Mouse (Mus musculus) hindbrain, embryonic 15.5 days (tissue): ENCODE measurements at regions not wholly inside any gene's neighbourhood (a gene's known extent, or its start where the extent isn't known, plus 50 kb on each side); places are given as distances from the start of the nearest gene placed in this dataset.

Experiments
- ATAC-seq: fragments of 200-750 bp; cut with Nextera tagmentation; 2 replicates; pipeline ENCODE4 v1.8.0; 2017; ENCODE audit warnings: low read depth, moderate number of reproducible peaks, moderate TSS enrichment; ENCODE audit not compliant: low FRiP score
- H3K27ac ChIP-seq: fragments of 300-500 bp; sonication (generic); replicated peaks from 2 replicates; pipeline ENCODE4 v1.5.1; 2015; ENCODE audit warnings: mild to moderate bottlenecking, inconsistent platforms
- H3K27me3 ChIP-seq: fragments of 300-500 bp; sonication (generic); 2 replicates; pipeline ENCODE4 v1.6.1; 2015; ENCODE audit warnings: control low read depth, inconsistent platforms
- H3K36me3 ChIP-seq: fragments of 300-500 bp; sonication (generic); 2 replicates; pipeline ENCODE4 v1.6.1; 2015; ENCODE audit warnings: control low read depth, inconsistent platforms
- H3K4me1 ChIP-seq: fragments of 300-500 bp; sonication (generic); replicated peaks from 2 replicates; pipeline ENCODE4 v1.6.1; 2015; ENCODE audit warnings: control low read depth, inconsistent platforms
- H3K4me2 ChIP-seq: fragments of 300-500 bp; sonication (generic); 2 replicates; pipeline ENCODE4 v1.6.1; 2015; ENCODE audit warnings: moderate library complexity, mild to moderate bottlenecking, inconsistent platforms
- H3K4me3 ChIP-seq: fragments of 300-500 bp; sonication (generic); 2 replicates; pipeline ENCODE4 v1.5.1; 2015; ENCODE audit warnings: mild to moderate bottlenecking, inconsistent platforms
- H3K9ac ChIP-seq: fragments of 300-500 bp; sonication (generic); 2 replicates; pipeline ENCODE4 v1.6.1; 2015; ENCODE audit warnings: inconsistent platforms
- H3K9me3 ChIP-seq: fragments of 300-500 bp; sonication (generic); 2 replicates; pipeline ENCODE4 v1.6.1; 2016; ENCODE audit warnings: control low read depth, inconsistent platforms
- WGBS: fragments of 180-500 bp; shearing (Covaris S2); methylation state at CpG from one replicate; pipeline ENCODE4 v1.1.7; 2015; 5-methylcytosine and 5-hydroxymethylcytosine counted together

DNA sequence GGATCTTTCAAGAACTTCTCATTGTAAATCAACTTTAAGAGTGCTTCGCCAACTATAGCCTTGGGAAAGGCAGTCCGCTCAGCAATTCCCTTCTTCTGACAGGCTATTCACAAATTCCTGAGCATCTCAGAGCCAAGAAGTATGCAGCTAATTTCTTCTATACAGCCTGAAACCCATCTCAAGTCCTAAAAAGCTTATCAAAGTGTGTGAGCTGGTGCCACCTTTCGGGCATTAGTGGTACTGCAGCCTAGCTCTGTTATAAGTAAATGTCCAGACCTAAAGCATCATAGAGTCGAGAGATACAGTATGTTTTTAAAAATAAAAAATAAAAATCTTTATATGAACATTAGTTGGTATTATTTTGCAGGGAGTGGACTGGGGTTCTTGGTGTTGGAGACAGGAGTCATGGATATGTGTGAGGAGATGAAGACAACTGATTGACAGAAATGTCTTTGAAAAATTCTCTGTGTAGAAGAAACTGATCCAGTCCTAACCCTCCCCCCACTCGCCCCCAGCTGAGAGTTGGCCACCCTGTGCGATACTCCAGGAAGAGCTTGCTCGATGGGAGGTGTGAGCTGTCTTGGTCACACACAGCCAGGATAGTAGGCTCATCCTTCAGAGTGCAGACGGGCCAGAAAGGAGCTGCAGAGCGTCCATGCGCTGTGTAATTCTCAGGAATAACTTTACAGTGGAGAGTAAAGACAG lies 56.4 kb downstream of the Bod1 start:
- Histone ChIP-seq H3K27ac (no peak overlapping the region), H3K9ac (no peak overlapping the region), H3K9me3 (no peaks in the 10 kb centered on the region), H3K36me3 (no peaks in the 10 kb centered on the region), H3K27me3 (no peaks in the 10 kb centered on the region), H3K4me1 (no peaks in the 10 kb centered on the region), H3K4me2 (no peak overlapping the region), H3K4me3 (no peak overlapping the region)
- 60% methylated on average over 10 of the region's 10 CpGs for WGBS
- ATAC-seq, result peak; percentile 66

DNA sequence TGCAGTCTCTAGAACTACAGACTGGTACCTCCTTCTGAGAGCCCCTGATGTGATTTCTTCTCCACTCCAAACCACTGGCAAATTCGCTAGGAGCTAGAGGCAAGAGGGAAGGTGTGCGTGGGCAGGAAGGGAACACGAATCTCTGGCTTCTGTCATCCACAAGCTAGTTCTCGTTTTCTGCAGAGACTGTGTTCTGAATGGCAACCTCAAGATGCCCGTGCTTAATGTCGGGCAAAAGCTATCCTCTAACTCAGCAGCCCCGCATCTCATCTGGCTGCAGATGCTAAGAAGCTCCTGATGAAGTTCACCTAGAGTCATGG lies 57.3 kb downstream of the Bod1 start:
- Histone ChIP-seq H3K27me3 (no peaks in the 10 kb centered on the region), H3K27ac (no peak overlapping the region), H3K9ac (no peak overlapping the region), H3K9me3 (no peaks in the 10 kb centered on the region), H3K4me3 (no peak overlapping the region), H3K4me2 (peak overlapping the region; percentile 32; the same call in 1 of the 2 replicates), H3K36me3 (no peaks in the 10 kb centered on the region), H3K4me1 (no peaks in the 10 kb centered on the region)
- 82% methylated on average over 7 of the region's 7 CpGs for WGBS
- ATAC-seq, result no peak

DNA sequence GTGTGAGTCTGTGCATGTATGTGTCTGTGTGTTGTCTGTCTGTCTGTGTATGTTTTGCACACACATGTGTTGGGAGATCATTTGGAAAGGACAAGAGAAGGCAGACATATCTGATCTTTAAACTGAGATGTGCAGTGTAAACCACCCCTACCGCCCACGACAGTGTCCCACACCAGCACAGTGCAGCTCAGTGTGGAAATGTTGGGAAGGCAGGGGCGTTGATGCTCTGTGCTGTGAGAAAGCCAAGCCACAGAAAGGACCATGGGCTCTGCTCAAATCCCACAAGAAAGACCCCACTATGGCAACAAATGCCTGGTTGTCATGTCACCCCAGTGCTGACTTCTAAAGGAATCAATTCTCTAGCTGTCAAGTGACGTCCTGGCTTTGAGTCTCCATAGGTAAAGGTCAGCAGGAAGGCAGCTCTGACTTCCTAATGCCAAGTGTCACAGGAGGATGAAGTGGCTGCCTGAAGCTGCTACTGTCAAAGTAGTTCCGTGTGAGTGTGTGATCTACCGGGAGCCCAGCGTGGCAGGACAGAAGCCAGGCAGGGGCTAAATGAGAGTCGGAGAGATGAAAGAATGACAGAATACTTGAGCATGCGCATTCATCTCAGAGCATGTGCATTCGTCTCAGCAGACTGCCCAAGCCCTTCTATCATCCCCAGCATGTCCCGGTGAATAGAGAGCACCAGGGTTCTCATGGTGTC lies 57.8 kb downstream of the Bod1 start:
- H3K36me3 ChIP-seq, result no peaks in the 10 kb centered on the region
- H3K9me3 ChIP-seq, result no peaks in the 10 kb centered on the region
- H3K9ac ChIP-seq, result no peak overlapping the region
- H3K27ac ChIP-seq, result no peak overlapping the region
- H3K4me2 ChIP-seq, result peak overlapping the region; percentile 32
- H3K4me1 ChIP-seq, result no peaks in the 10 kb centered on the region
- 39% methylated on average over 11 of the region's 11 CpGs for WGBS
- no peaks in the 10 kb centered on the region for H3K27me3 ChIP-seq
- H3K4me3 ChIP-seq, result no peak overlapping the region
- no peak for ATAC-seq

- ATAC-seq, result no peak
- H3K4me3 ChIP-seq, result no peak overlapping the region
- H3K4me2 ChIP-seq, result no peak overlapping the region
- no peaks in the 10 kb centered on the region for H3K27me3 ChIP-seq
- no peaks in the 10 kb centered on the region for H3K36me3 ChIP-seq
- H3K9me3 ChIP-seq, result no peaks in the 10 kb centered on the region
- H3K4me1 ChIP-seq, result no peaks in the 10 kb centered on the region
- H3K9ac ChIP-seq, result no peak overlapping the region
- H3K27ac ChIP-seq, result no peak overlapping the region
- WGBS, result 94% methylated on average over 4 of the region's 4 CpGs
Measured at GRCm38 (mm10) chr11:31608458-31608857, 63.2 kb downstream of the Bod1 start.

GRCm38 (mm10) chr11:31601499-31601898 lies 70.2 kb downstream of the Bod1 start:
- Histone ChIP-seq H3K27me3 (no peaks in the 10 kb centered on the region), H3K36me3 (no peaks in the 10 kb centered on the region), H3K9me3 (no peaks in the 10 kb centered on the region), H3K4me2 (no peak overlapping the region), H3K27ac (no peak overlapping the region), H3K9ac (no peak overlapping the region), H3K4me3 (no peak overlapping the region), H3K4me1 (no peaks in the 10 kb centered on the region)
- 89% methylated on average over 7 of the region's 7 CpGs for WGBS
- no peak for ATAC-seq

- Histone ChIP-seq H3K27me3 (no peaks in the 10 kb centered on the region), H3K9ac (no peak overlapping the region), H3K27ac (no peak overlapping the region), H3K9me3 (no peaks in the 10 kb centered on the region), H3K4me2 (no peak overlapping the region), H3K36me3 (no peaks in the 10 kb centered on the region), H3K4me3 (no peak overlapping the region), H3K4me1 (no peaks in the 10 kb centered on the region)
- no peak for ATAC-seq
- 93% methylated on average over 2 of the region's 2 CpGs for WGBS
Measured at GRCm38 (mm10) chr11:31593604-31594003, 78.1 kb downstream of the Bod1 start.

DNA sequence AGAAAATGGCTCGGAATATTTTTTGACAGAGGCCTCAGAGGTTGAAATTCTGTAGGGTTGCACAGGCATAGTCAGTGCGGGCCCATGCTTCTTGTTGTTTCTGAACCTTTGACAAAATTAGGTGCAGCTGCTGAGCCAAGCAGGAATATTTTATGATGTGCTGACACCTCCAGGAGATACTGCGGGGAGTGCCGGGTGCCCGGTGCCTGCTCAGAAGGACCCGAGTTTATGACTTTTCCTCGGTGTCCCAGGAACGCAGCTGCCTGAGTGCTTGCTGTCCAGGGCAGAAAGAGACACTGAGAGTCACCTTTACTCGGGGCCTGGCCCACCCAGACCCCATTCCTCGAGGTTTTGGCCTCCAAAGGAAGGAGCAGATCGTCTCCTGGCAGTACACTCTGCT lies 79.6 kb downstream of the Bod1 start:
- Histone ChIP-seq H3K4me1 (no peaks in the 10 kb centered on the region), H3K9ac (no peak overlapping the region), H3K36me3 (no peaks in the 10 kb centered on the region), H3K4me3 (no peak overlapping the region), H3K27ac (no peak overlapping the region), H3K9me3 (no peaks in the 10 kb centered on the region), H3K4me2 (no peak overlapping the region), H3K27me3 (no peaks in the 10 kb centered on the region)
- 86% methylated on average over 11 of the region's 11 CpGs for WGBS
- no peak for ATAC-seq

GRCm38 (mm10) chr11:31591037-31591554 lies 80.6 kb downstream of the Bod1 start:
- ATAC-seq, result peak; percentile 59; the same call in 1 of the 2 replicates
- H3K36me3 ChIP-seq, result no peaks in the 10 kb centered on the region
- 72% methylated on average over 6 of the region's 6 CpGs for WGBS

DNA sequence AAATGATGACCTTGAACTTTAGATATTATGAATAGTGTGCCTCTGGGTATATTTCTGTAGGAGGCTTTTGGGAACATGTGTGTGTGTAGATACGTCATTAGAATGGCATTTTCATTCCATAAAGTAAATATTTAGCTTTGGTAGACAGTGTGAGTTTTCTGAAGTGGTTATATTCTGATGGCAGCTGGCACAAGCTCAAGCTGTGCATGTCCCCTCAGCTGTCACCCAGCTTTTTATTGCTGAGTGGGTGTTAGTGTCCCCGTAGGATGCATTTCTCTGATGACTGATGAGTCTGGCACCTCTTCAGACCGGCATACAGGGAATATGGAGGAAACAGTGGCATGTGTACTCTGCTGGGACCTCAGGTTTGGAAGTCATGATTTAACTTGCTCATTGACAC lies 96.7 kb downstream of the Bod1 start:
- H3K36me3 ChIP-seq, result no peaks in the 10 kb centered on the region
- no peaks in the 10 kb centered on the region for H3K27me3 ChIP-seq
- no peak overlapping the region for H3K9ac ChIP-seq
- no peaks in the 10 kb centered on the region for H3K9me3 ChIP-seq
- H3K4me1 ChIP-seq, result no peaks in the 10 kb centered on the region
- no peak overlapping the region for H3K27ac ChIP-seq
- no peak overlapping the region for H3K4me3 ChIP-seq
- WGBS, result 79% methylated on average over 3 of the region's 3 CpGs
- no peak for ATAC-seq
- no peak overlapping the region for H3K4me2 ChIP-seq

More at GRCm38 (mm10) chr11:31591037-31591554, 80.6 kb downstream of the Bod1 start:
- H3K27me3 ChIP-seq, result no peaks in the 10 kb centered on the region
- H3K4me2 ChIP-seq, result no peak overlapping the region
- no peak overlapping the region for H3K27ac ChIP-seq
- H3K9ac ChIP-seq, result no peak overlapping the region
- H3K4me1 ChIP-seq, result no peaks in the 10 kb centered on the region
- H3K4me3 ChIP-seq, result no peak overlapping the region
- no peaks in the 10 kb centered on the region for H3K9me3 ChIP-seq

- no peak for ATAC-seq
- Histone ChIP-seq H3K36me3 (no peaks in the 10 kb centered on the region), H3K9me3 (0 out of 2 replicates have a peak, but pooled peaks cover 6% of the 10 kb centered on the region), H3K4me3 (no peak overlapping the region), H3K27me3 (no peaks in the 10 kb centered on the region), H3K4me2 (no peak overlapping the region), H3K4me1 (no peaks in the 10 kb centered on the region), H3K9ac (no peak overlapping the region), H3K27ac (no peak overlapping the region)
- WGBS, result 80% methylated on average over 13 of the region's 13 CpGs
Measured at GRCm38 (mm10) chr11:31564742-31565510, 106.8 kb downstream of the Bod1 start.

GRCm38 (mm10) chr11:31563826-31564741 lies 107.6 kb downstream of the Bod1 start:
- Histone ChIP-seq H3K4me1 (no peaks in the 10 kb centered on the region), H3K9ac (no peak overlapping the region), H3K27me3 (no peaks in the 10 kb centered on the region), H3K9me3 (no peaks in the 10 kb centered on the region), H3K36me3 (no peaks in the 10 kb centered on the region), H3K4me3 (no peak overlapping the region), H3K4me2 (no peak overlapping the region), H3K27ac (no peak overlapping the region)
- 75% methylated on average over 10 of the region's 10 CpGs for WGBS
- ATAC-seq, result no peak
